Mouse (Mus musculus): ENCODE measurements around the gene Gm11011. TPM values are rescaled to one million over a fixed set of nuclear protein-coding genes. Genes with fewer than 3 reads are reported as not detected.
"Not testable (repeated sequence)": the region's sequence is repeated elsewhere in the genome, so short reads cannot be mapped to it uniquely, and the experiment has no call there.

Gm11011 gene
- not detected in 2 replicates for polyA plus RNA-seq (2014; fragmentation: Nextera tagmentation; extraction: Ambion mirVana)

DNA sequence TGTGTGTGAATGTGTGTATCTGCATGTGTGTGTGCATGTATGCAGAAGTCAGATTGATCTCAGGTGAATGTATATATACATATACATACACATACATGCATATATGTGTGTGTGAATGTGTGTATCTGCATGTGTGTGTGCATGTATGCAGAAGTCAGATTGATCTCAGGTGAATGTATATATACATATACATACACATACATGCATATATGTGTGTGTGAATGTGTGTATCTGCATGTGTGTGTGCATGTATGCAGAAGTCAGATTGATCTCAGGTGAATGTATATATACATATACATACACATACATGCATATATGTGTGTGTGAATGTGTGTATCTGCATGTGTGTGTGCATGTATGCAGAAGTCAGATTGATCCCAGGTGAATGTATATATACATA lies at the start of gene Gm11011:
Gene Gm11011 (minus strand): TSS at position 101 of the 400 bp plus-strand sequence.
- not testable (repeated sequence) for H3K9me3 ChIP-seq (ENCODE audit: low read depth, low read length); H3K27me3 ChIP-seq (ENCODE audit: insufficient read depth, low read length); DNase-seq; H3K27ac ChIP-seq (ENCODE audit: low read depth); H3K4me1 ChIP-seq (ENCODE audit: insufficient read depth); H3K9ac ChIP-seq; ATAC-seq (ENCODE audit: insufficient read depth); H3K4me3 ChIP-seq (ENCODE audit: low read depth, low read length); H3K36me3 ChIP-seq (ENCODE audit: insufficient read depth); H3K4me2 ChIP-seq

DNA sequence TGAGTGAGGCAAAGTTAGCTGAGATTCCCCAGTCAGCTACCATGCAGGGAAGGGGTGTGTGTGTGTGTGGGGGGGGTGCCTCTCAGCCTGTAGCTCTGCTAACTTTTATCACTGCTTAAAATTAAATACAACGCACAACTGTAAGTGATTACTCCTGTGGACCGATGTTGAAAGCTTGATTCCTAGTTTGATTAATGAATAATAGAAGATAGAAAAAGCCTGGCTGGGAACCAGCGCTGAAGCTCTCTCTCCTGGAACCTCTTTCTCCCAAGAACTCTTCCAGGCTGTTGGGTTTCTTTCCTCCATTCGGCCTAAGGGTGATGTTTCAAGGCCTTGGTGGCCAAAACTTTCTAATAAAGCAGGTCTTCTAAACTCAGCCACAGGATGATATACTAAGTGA lies 48.9 kb upstream of the Gm11011 start:
- ATAC-seq (ENCODE audit: insufficient read depth) (no peak), DNase-seq (no peak)
- peak overlapping the region; percentile 59 for H3K4me3 ChIP-seq (ENCODE audit: low read depth, low read length)
- peak overlapping the region; percentile 56; the same call in 1 of the 2 replicates for H3K27ac ChIP-seq (ENCODE audit: low read depth)
- H3K9me3 ChIP-seq (ENCODE audit: low read depth, low read length) = no peaks in the 10 kb centered on the region
- WGBS = 18% methylated on average over 4 of the region's 4 CpGs
- peaks cover 7% of the 10 kb centered on the region; the same call in 1 of the 2 replicates for H3K4me1 ChIP-seq (ENCODE audit: insufficient read depth)
- H3K36me3 ChIP-seq (ENCODE audit: insufficient read depth) = no peaks in the 10 kb centered on the region
- no peak for TF ChIP-seq CTCF (IDR thresholded peaks at IDR 0.05; ENCODE audit: low read depth)
- peak overlapping the region; percentile 87 for H3K4me2 ChIP-seq
- peak overlapping the region; percentile 27 for H3K9ac ChIP-seq
- no peaks in the 10 kb centered on the region for H3K27me3 ChIP-seq (ENCODE audit: insufficient read depth, low read length)

DNA sequence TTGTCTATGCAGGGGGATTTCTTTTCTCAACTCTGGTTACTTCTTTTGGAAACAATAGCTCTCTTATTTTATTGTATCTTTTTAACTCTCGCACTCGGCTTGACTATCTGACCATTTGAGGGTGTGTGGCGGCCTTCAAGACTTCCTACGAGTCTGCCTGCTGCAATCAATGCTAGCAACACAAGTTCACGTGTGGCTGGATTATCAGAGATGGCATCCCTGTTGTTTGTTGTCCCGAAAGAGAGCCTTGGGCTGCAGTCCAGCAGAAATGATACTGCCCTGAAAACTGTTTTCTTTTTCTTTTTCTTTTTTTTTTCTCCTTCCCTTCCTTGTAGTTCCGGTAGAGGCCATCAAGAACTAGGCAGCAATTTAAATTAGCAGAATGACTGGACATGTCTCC lies 47.9 kb upstream of the Gm11011 start:
- Histone ChIP-seq H3K4me2 (peak overlapping the region; percentile 87), H3K9ac (peak overlapping the region; percentile 92), H3K4me1 (ENCODE audit: insufficient read depth) (peaks cover 7% of the 10 kb centered on the region; the same call in 1 of the 2 replicates), H3K4me3 (ENCODE audit: low read depth, low read length) (peak overlapping the region; percentile 59), H3K27ac (ENCODE audit: low read depth) (peak overlapping the region; percentile 82), H3K9me3 (ENCODE audit: low read depth, low read length) (no peaks in the 10 kb centered on the region), H3K36me3 (ENCODE audit: insufficient read depth) (no peaks in the 10 kb centered on the region), H3K27me3 (ENCODE audit: insufficient read depth, low read length) (no peaks in the 10 kb centered on the region)
- DNase-seq = peak; percentile 58
- no peak for ATAC-seq (ENCODE audit: insufficient read depth)
- TF ChIP-seq CTCF (IDR thresholded peaks at IDR 0.05; ENCODE audit: low read depth) = no peak
- WGBS = 22% methylated on average over 7 of the region's 7 CpGs

DNA sequence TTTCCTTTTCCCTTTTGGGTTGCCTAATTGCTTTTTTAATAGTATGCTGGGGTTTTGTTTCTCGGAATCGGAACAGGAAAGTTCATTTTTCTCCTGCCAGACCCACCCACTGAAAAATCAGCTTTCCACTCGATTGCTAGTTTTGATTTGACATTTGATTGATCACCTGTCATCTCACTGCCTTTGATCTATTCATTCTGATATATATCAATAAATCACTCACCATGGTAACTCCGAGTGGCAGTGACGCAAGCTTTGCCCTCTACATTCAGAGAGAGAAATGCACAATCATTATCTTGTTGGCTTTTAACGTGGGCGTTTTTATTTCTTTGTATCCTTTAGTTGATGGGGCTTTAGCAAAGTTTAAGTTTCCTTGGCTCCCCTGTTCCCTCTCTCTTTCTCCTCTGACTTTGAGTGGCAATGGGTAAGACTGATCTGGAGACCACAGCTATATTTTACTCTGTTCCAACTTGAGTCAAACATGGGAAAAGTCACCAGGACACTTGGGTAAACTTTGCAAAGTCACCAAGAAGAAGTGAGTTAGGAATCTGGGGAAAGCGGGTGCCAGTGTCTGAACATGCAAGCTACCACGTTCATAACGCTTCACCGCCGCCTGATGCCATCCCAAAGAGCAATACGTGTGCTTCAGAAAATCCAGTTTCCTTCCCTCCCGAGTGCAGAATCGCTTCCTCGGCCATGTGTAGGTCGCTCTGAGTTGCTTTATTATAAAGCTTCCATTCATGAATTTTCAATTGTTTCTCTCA lies 47.3 kb upstream of the Gm11011 start:
- WGBS = 17% methylated on average over 17 of the region's 17 CpGs
- peak overlapping the region; percentile 93 for H3K27ac ChIP-seq (ENCODE audit: low read depth)
- no peak for TF ChIP-seq CTCF (IDR thresholded peaks at IDR 0.05; ENCODE audit: low read depth)
- no peaks in the 10 kb centered on the region for H3K36me3 ChIP-seq (ENCODE audit: insufficient read depth)
- H3K4me2 ChIP-seq = peak overlapping the region; percentile 87
- no peaks in the 10 kb centered on the region for H3K9me3 ChIP-seq (ENCODE audit: low read depth, low read length)
- peak overlapping the region; percentile 92 for H3K9ac ChIP-seq
- ATAC-seq (ENCODE audit: insufficient read depth) (no peak), DNase-seq (peak; percentile 58)
- peak overlapping the region; percentile 59 for H3K4me3 ChIP-seq (ENCODE audit: low read depth, low read length)
- H3K4me1 ChIP-seq (ENCODE audit: insufficient read depth) = 0 out of 2 replicates have a peak, but pooled peaks cover 7% of the 10 kb centered on the region
- H3K27me3 ChIP-seq (ENCODE audit: insufficient read depth, low read length) = no peaks in the 10 kb centered on the region

DNA sequence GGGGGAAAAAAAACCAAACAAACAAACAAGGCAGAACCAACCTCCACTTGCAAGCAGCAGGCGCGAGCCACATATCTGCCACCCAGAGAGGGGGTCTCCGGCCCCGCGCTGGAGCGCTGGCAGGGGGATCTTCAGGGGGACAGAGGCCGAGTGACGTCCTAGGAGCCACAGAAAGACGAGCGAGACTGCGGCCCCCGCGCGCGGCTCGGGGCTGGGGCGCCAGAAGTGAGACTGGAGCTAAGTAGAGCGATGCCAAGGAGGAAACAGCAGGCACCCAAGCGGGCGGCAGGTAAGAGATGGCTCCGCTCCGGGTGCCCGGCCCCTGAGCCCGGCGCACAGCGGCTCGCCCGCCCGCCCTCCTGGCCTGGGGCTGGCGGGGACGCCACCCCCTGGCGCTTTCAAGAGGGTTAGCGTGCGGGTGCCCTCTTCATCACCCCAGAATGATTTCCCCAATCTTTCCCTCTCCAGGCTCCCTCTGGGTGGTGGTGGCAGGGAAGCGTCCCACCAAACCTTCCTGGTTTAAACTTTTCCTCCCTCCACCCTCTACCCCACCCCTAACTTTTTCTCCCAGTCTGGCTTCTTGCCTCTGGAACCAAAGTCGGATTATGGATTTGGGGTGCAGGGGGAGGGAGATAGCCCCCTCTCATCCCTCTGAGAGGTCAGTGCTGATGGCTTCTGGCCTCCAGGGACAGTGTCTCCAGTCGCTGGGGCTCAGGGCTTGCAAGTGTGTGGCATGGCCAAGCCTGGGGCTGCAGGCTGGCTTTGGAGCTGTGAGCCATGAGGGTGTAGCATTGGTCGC lies 46.1 kb upstream of the Gm11011 start:
- TF ChIP-seq CTCF (IDR thresholded peaks at IDR 0.05; ENCODE audit: low read depth) = no peak
- Histone ChIP-seq H3K4me3 (ENCODE audit: low read depth, low read length) (peak overlapping the region; percentile 59), H3K9ac (peak overlapping the region; percentile 92), H3K9me3 (ENCODE audit: low read depth, low read length) (no peaks in the 10 kb centered on the region), H3K36me3 (ENCODE audit: insufficient read depth) (no peaks in the 10 kb centered on the region), H3K27ac (ENCODE audit: low read depth) (peak overlapping the region; percentile 93), H3K4me2 (peak overlapping the region; percentile 87), H3K27me3 (ENCODE audit: insufficient read depth, low read length) (no peaks in the 10 kb centered on the region), H3K4me1 (ENCODE audit: insufficient read depth) (0 out of 2 replicates have a peak, but pooled peaks cover 7% of the 10 kb centered on the region)
- peak; percentile 60 for DNase-seq
- WGBS = under 1% methylated on average over 37 of the region's 38 CpGs
- ATAC-seq (ENCODE audit: insufficient read depth) = 0 out of 2 replicates have a peak, but pooled peaks have one; percentile 9

DNA sequence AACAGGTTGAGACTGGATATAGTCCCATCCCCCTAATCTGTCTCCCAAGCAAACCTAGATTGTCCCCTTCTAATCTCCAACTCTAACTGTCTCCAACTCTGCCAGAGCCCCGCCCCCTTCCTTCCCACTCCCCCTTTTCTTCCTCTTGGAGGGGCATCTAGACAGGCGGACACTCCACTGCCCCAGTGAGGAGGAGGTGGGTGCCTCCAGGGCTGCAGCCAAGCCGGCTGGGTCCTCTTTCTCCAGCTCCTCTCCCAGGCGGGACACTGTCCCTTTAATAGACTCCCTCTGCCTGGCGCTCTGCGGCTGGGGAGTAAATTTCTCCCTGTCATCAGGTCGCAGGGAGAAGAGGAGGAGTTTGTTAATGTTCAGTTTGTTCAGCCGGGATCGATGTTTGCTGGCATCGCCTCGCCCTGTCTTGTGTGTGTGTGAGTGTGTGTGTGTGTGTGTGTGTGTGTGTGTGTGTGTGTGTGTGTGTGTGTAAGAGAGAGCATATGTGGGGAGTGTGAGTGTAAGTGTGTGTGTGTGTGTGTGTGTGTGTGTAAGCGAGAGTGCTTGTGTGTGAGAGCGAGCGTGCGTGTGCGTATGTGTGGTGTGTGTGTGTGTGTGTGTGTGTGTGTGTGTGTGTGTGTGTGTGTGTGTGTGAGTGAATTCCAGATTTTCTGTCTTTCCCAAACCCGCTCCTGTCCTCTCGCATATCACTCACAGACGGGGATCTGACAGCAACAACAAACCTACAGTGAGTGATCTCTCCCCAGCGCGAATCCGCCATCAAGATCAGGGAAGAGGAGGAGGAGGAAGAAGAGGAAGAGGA lies 45.0 kb upstream of the Gm11011 start, which contains the start of gene Tshz2:
Gene Tshz2 (plus strand): TSS at position 676 of the 814 bp plus-strand sequence.
- ATAC-seq (ENCODE audit: insufficient read depth) (peak; percentile 92), DNase-seq (peak; percentile 86)
- Histone ChIP-seq H3K27ac (ENCODE audit: low read depth) (peak within 1 kb of the TSS; percentile 93), H3K4me3 (ENCODE audit: low read depth, low read length) (peak within 1 kb of the TSS; percentile 59), H3K27me3 (ENCODE audit: insufficient read depth, low read length) (no peaks in the 10 kb centered on the region), H3K36me3 (ENCODE audit: insufficient read depth) (no peaks in the 10 kb centered on the region), H3K9ac (peak within 1 kb of the TSS; percentile 92), H3K9me3 (ENCODE audit: low read depth, low read length) (no peaks in the 10 kb centered on the region), H3K4me2 (peak within 1 kb of the TSS; percentile 87), H3K4me1 (ENCODE audit: insufficient read depth) (0 out of 2 replicates have a peak, but pooled peaks cover 4% of the 10 kb centered on the region)
- no peak for TF ChIP-seq CTCF (IDR thresholded peaks at IDR 0.05; ENCODE audit: low read depth)
- WGBS = under 1% methylated on average over 22 of the region's 22 CpGs
